Mouse (Mus musculus) lung, adult 2 months (tissue): ENCODE results near the gene Oscp1.

ENCODE experiments used
- CTCF ChIP-seq: fragments of 200-500 bp; IDR thresholded peaks from 2 replicates; pipeline ENCODE4 v1.5.1; 2011; ENCODE audit warnings: mild to moderate bottlenecking, low read length, control low read depth; ENCODE audit not compliant: insufficient read depth
- POLR2A ChIP-seq: fragments of 200-500 bp; IDR thresholded peaks from 2 replicates; pipeline ENCODE4 v1.6.1; 2011; ENCODE audit warnings: low read depth, mild to moderate bottlenecking, control low read depth, low read length, borderline replicate concordance; ENCODE audit errors: extremely low read depth

DNA sequence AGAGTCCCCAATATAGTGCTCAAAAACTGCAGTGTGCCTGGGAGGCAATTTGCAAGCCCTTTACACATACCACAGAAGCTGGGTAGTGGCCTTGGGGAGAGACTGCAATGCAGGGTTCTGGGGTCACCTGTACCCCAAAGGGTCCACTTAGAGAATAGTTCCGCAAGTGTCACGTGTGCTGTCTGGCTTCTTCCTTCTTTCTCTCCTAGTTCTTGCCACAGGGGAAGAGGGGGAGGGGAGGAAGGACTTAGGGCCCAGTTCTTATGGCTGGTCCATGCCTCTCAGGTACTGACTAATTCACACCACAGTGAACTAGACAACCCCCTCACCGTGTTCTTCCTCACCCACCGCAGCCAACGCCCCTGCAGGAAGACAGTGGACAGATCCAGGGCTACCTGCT is 23.0 kb upstream of the Oscp1 start:
- TF ChIP-seq POLR2A (no peak), CTCF (no peak)
